Comparison of ENCODE assay signal across 7 mouse cellular contexts in genomic region chr4:152115921-152116612, GRCm38 (mm10). TPM values are rescaled to one million over a fixed set of nuclear protein-coding genes. Genes with fewer than 3 reads are reported as not detected.
DNase-seq lines count a peak whose midpoint lies in the region; ATAC-seq lines count a peak whose summit lies in the region.

Tnfrsf25 (plus strand) TSS chr4:152115934.

- WGBS in lung, embryonic 15.5 days = 4% methylated on average over 30 of the region's 30 CpGs
- WGBS in forebrain, embryonic 13.5 days = 4% methylated on average over 30 of the region's 30 CpGs
- WGBS in limb, embryonic 13.5 days = 2% methylated on average over 29 of the region's 30 CpGs

- H3K4me1 ChIP-seq in lung, embryonic 15.5 days = peaks cover 35% of the 10 kb centered on the region
- peaks cover 27% of the 10 kb centered on the region for H3K4me1 ChIP-seq in forebrain, embryonic 13.5 days
- peaks cover 33% of the 10 kb centered on the region for H3K4me1 ChIP-seq in limb, embryonic 13.5 days

- peaks cover 68% of the 10 kb centered on the region for H3K27me3 ChIP-seq in lung, embryonic 15.5 days
- peaks cover 76% of the 10 kb centered on the region for H3K27me3 ChIP-seq in forebrain, embryonic 13.5 days
- H3K27me3 ChIP-seq in limb, embryonic 13.5 days = peaks cover 77% of the 10 kb centered on the region

- no peak within 1 kb of the TSS for H3K27ac ChIP-seq in lung, embryonic 15.5 days
- no peak within 1 kb of the TSS for H3K27ac ChIP-seq in forebrain, embryonic 13.5 days
- H3K27ac ChIP-seq in limb, embryonic 13.5 days = no peak within 1 kb of the TSS

- H3K9me3 ChIP-seq in lung, embryonic 15.5 days = no peaks in the 10 kb centered on the region
- no peaks in the 10 kb centered on the region for H3K9me3 ChIP-seq in forebrain, embryonic 13.5 days (replicated peaks)
- no peaks in the 10 kb centered on the region for H3K9me3 ChIP-seq in limb, embryonic 13.5 days

- DNase-seq in lung, postnatal 36 days = no peak
- DNase-seq in retina, embryonic 14.5 days (ENCODE audit: low spot score) = peak; percentile 59
- DNase-seq in MN1 (ENCODE audit: low spot score) = no peak
- DNase-seq in spleen, adult 12 weeks (ENCODE audit: low spot score) = no peak

- peak within 1 kb of the TSS; percentile 45 for H3K4me2 ChIP-seq in lung, embryonic 15.5 days
- H3K4me2 ChIP-seq in forebrain, embryonic 13.5 days = peak within 1 kb of the TSS; percentile 35
- H3K4me2 ChIP-seq in limb, embryonic 13.5 days (replicated peaks) = peak within 1 kb of the TSS; percentile 58

- peak; percentile 13; the same call in 1 of the 2 replicates for ATAC-seq in lung, embryonic 15.5 days (ENCODE audit: borderline replicate concordance, extremely low read depth, low FRiP score, low TSS enrichment)
- no peak; the same call in 1 of the 2 replicates for ATAC-seq in forebrain, embryonic 13.5 days
- ATAC-seq in limb, embryonic 13.5 days (ENCODE audit: low FRiP score, low read depth) = no peak; the same call in 1 of the 2 replicates

- 0 out of 2 replicates have a peak within 1 kb of the TSS, but pooled peaks have one; percentile 1 for H3K4me3 ChIP-seq in lung, embryonic 15.5 days
- 0 out of 2 replicates have a peak within 1 kb of the TSS, but pooled peaks have one; percentile 4 for H3K4me3 ChIP-seq in forebrain, embryonic 13.5 days
- H3K4me3 ChIP-seq in limb, embryonic 13.5 days = peak within 1 kb of the TSS; percentile 20

- peaks cover 38% of the 10 kb centered on the region for H3K36me3 ChIP-seq in lung, embryonic 15.5 days
- peaks cover 29% of the 10 kb centered on the region for H3K36me3 ChIP-seq in forebrain, embryonic 13.5 days (ENCODE audit: poor library complexity, severe bottlenecking)
- H3K36me3 ChIP-seq in limb, embryonic 13.5 days = peaks cover 40% of the 10 kb centered on the region

- peak within 1 kb of the TSS; percentile 17 for H3K9ac ChIP-seq in lung, embryonic 15.5 days
- H3K9ac ChIP-seq in forebrain, embryonic 13.5 days = no peak within 1 kb of the TSS
- H3K9ac ChIP-seq in limb, embryonic 13.5 days = peak within 1 kb of the TSS; percentile 55; the same call in 1 of the 2 replicates

RNA-seq across cellular contexts. Expression of gene Tnfrsf25, which starts in this region (rescaled TPM):
- 1.1 and 1.5 TPM in 2 replicates for polyA plus RNA-seq in lung, embryonic 15.5 days (2015; fragmentation: Nextera tagmentation; extraction: Ambion mirVana)
- 0.38 and 0.88 TPM in 2 replicates for polyA plus RNA-seq in forebrain, embryonic 13.5 days (2015; fragmentation: Nextera tagmentation; extraction: Ambion mirVana)
- 0.86 and 1.9 TPM in 2 replicates for polyA plus RNA-seq in limb, embryonic 13.5 days (2015; fragmentation: Nextera tagmentation; extraction: Ambion mirVana)
